Mouse (Mus musculus): ENCODE data around the gene Vgll4.

DNA sequence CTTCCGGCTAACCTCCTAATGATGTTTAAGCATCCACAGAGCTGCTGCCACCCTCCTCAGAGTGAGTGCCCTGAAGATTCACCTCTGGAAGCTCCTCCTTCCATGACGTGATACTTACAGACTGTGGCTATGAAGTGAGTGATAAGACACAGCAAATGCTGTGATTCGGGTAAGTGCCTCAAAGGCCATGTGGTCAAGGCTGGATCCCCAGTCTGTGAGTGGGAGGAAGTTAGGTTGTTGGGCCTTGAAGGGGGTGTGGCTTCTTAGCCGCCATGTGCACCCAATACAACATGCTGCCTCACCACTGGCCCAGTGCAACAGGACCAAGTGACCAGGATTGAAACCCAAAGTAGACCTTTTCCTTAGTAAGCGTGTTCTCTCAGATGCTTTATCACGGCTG, 65.6 kb downstream of the Vgll4 start:
- TF ChIP-seq MAFK (IDR thresholded peaks at IDR 0.05; ENCODE audit: insufficient read depth, low read depth, low read length) (no peak), CHD2 (IDR thresholded peaks at IDR 0.05; ENCODE audit: low read depth, low read length) (no peak)
